Mouse (Mus musculus): ENCODE results near the gene Macrod2. TPM values are rescaled to one million over a fixed set of nuclear protein-coding genes. Genes with fewer than 3 reads are reported as not detected.

The Macrod2 gene
- total RNA-seq, 2 experiments from 2014 or later, result 53.5 to 56.4 TPM

DNA sequence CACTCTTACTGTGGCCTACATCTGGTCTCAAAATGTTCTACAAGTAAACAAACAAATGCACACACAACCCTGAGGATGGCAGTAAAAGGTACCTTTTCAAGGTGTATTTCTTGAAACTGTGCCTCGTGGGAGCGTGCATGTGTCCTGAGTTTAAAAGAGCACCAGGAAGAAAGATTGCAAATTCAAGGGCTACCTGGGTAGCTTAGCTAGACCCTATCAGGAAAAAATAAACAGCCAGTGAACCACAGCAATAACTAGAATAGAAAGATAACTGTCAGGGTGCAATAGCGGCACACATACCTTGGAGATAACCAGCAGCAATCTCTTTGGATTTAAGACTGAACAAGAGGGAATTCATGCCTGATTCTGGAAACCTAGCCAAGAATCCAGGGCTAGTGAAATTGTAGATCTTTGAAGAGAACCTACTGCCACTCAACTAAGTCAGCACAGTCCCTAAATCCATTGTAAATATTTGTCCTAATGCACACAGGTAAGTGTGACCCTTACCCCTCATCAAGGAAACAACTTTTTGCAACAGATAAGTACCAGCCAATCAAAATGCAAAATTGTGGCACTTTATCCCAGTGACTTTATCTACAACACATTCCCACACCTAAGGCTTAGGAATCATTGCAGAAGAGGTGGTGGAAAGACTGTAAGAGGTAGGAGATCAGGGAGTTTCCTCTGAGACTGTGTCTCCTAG, 590.7 kb downstream of the Macrod2 start:
- intact Hi-C loops (cut with DNase I), result no loop called here
- DNase-seq (ENCODE audit: extremely low spot score in 1 of 2, low spot score in 2 of 2), result no peak

DNA sequence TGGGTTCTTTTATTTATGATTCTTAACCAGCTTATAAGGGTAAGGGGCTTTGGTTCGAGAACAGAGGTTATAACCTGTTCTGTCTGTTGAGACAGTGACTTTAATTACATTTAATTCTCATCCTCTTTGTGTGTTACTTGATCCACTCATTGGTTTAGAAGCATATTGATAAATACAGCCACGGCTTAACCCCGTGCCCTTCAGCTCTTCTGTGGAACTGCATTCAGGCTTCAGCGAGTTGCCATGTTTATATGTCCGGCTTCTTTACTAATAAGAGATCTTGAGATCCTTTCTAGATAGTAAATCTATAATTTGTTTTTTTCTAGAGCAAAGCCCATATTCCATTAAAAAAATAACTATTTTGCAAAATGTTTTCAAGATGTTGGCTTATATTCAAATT, 608.7 kb downstream of the Macrod2 start:
- no peak for TF ChIP-seq CTCF (IDR thresholded peaks at IDR 0.05)
- DNase-seq (ENCODE audit: extremely low spot score in 1 of 2, low spot score in 2 of 2), result no peak
- no peak overlapping the region for H3K4me3 ChIP-seq
- H3K27ac ChIP-seq, result no peak overlapping the region
- intact Hi-C loops (cut with DNase I), result no loop called here

More for the DNA sequence above, 590.7 kb downstream of the Macrod2 start:
- Histone ChIP-seq H3K4me3 (no peak overlapping the region), H3K27ac (no peak overlapping the region)
- no peak for TF ChIP-seq CTCF (IDR thresholded peaks at IDR 0.05)

DNA sequence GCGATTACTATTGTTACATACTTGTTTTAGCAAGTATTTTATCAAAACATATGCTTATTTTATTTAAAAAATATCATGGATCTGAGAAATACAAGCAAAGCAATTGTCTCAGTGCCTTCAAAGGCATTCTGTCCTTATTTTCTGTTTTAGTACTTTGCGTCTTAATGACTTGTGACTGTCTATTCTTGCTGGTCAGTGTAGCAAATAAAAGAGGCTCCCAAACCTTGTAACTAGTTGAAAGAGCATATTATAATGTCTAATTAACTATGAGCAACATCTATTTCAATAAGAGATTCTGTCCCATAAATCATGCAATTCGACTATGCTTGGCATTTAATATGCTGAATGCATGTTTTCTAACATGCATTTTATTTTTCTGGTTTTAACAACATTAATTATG, 609.2 kb downstream of the Macrod2 start:
- intact Hi-C loops (cut with DNase I), result no loop called here
- Histone ChIP-seq H3K4me3 (no peak overlapping the region), H3K27ac (no peak overlapping the region)
- TF ChIP-seq CTCF (IDR thresholded peaks at IDR 0.05), result no peak
- no peak for DNase-seq (ENCODE audit: extremely low spot score in 1 of 2, low spot score in 2 of 2)

DNA sequence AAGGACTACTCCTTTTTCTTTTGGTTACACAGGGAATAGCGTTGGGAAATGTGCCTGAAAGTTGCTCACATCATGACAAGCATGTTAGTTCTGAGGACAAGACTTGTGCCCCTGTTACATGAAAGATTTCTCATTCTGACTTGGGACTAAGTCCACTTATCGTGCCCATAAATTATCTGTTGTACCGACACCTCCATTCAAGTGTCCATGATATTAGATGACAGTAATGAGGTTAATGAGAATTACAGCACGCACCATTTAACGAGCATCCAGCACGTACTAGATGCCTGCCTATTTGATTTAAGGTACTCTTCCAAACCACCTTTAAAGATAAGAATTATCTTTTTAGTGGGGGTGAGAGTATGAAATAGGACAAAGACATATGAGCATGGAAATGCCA, 610.5 kb downstream of the Macrod2 start:
- no peak for DNase-seq (ENCODE audit: extremely low spot score in 1 of 2, low spot score in 2 of 2)
- TF ChIP-seq CTCF (IDR thresholded peaks at IDR 0.05), result no peak
- H3K4me3 ChIP-seq, result no peak overlapping the region
- intact Hi-C loops (cut with DNase I), result no loop called here
- H3K27ac ChIP-seq, result no peak overlapping the region

DNA sequence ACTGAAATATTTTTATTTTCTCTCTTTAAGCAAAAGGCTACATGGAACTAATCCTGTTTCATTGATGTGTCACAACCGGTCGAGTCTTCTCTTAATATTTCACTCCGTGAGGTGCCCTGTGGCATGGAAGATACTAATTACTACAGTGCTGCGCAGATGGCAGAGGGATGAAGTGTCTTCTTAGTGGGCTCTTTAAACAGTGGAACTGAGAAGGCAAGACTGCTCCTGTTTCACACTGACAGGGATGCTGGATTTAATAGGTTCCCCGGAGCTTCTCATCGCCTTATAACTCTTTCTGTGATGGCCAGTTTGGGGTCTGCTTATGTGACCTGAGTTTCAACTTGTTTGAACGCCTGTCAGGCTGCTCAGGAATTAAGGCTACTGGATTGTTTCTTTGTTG, 612.6 kb downstream of the Macrod2 start:
- no peak overlapping the region for H3K27ac ChIP-seq
- intact Hi-C loops (cut with DNase I), result loop anchor here (2.0 kb wide), 2 partner anchors 117 to 337 kb away; partner anchors contain the start of gene Flrt3
- peak in 1 of 2 experiments; percentile 13 for DNase-seq (ENCODE audit: extremely low spot score in 1 of 2, low spot score in 2 of 2)
- TF ChIP-seq CTCF (IDR thresholded peaks at IDR 0.05), result no peak
- H3K4me3 ChIP-seq, result no peak overlapping the region

DNA sequence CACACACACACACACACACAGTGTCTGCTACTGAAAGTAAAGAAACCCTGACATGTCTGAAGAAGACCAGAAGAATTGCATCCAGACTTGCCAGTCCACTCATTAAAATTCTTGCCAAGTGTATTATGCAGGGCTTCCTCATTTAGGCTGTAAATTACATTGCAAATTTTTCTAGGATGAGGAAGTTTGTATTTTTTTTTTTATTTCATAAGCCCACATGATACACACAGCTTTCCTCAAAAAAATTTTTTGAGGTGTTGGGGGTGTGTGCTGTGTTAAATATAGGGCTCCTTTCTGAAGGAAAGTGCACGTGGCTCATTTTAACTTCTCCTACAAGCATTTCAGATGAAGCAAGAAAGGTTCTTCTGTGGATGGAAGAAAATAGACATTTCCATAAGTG, 613.3 kb downstream of the Macrod2 start:
- Histone ChIP-seq H3K4me3 (no peak overlapping the region), H3K27ac (0 out of 2 replicates have a peak overlapping the region, but pooled peaks have one; percentile 15)
- no peak for TF ChIP-seq CTCF (IDR thresholded peaks at IDR 0.05)
- intact Hi-C loops (cut with DNase I), result loop anchor here (2.0 kb wide), 2 partner anchors 118 to 338 kb away; partner anchors contain the start of gene Flrt3
- DNase-seq (ENCODE audit: extremely low spot score in 1 of 2, low spot score in 2 of 2), result no peak

DNA sequence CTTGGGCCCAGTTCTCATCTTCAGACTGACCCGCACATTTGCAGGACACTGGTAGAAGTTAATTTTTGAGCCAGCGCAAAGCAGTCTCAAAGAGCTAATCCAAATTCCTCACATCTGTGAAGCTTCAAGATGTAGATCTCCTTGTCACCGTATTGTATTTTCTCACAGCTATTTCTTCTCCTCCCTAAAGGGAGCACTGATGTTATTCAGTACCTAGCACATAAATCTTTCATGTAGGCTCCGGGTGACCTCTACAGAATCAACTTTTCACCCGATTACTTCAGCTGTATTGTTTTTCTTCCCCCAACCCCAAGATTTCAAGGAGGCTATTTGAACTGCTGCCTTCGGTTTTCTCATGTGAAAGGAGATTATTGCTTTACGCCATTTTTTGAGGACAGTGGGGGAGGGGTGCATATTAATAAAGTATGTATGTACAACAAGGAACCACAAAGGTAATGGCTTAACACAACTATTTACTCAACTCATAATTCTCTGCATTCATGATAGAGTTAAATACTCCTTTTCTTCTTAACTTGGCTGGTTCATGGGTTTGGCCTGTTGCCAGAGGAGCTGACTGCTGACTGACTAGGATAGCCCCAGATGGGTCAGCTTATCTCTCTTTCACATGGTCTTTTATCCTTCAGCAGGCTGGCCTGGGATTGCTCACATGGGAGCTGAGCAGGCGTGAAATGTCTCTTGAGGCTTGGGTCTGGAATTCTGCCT, 618.5 kb downstream of the Macrod2 start:
- intact Hi-C loops (cut with DNase I), result no loop called here
- Histone ChIP-seq H3K27ac (no peak overlapping the region), H3K4me3 (no peak overlapping the region)
- DNase-seq (ENCODE audit: extremely low spot score in 1 of 2, low spot score in 2 of 2), result no peak
- TF ChIP-seq CTCF (IDR thresholded peaks at IDR 0.05), result no peak

DNA sequence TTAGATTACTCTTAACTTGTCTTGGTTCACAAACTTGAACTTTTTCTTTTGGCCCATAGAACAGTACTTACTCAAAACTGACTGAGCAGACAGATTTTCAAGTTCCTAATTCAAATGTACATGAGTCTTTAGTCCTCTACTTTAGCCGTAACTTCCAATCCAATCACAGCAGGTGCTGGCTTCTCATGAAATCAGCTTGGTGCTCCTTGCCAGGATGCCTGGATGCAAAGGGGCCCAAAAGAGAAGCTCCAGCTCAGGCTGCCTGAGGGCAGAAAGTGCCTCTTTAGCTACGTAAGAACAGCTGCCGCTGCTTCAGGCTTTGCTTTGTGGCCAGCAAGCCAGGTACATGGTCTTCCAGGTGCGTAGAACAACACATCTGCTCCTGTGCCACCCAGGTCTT, 627.9 kb downstream of the Macrod2 start:
- intact Hi-C loops (cut with DNase I), result no loop called here
- DNase-seq (ENCODE audit: extremely low spot score in 1 of 2, low spot score in 2 of 2), result no peak
- Histone ChIP-seq H3K4me3 (no peak overlapping the region), H3K27ac (no peak overlapping the region)
- TF ChIP-seq CTCF (IDR thresholded peaks at IDR 0.05), result no peak

DNA sequence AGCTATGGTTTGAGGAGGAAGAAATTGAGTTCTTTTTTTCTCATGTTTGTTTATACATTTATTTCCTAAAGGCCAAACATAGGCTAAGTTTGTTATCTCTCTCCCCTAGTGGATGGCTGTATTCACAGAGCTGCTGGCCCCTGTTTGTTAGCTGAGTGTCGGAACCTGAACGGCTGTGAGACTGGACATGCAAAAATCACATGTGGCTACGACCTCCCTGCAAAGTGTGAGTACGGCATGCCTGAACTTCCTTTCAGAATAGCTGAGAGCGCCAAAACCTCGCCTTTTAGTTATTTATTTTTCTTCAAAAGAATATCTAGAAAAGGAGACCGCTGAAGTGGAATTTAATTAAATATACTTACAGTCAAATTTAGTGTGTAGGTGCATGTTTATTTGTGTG, 628.8 kb downstream of the Macrod2 start:
- Histone ChIP-seq H3K27ac (no peak overlapping the region), H3K4me3 (no peak overlapping the region)
- TF ChIP-seq CTCF (IDR thresholded peaks at IDR 0.05), result no peak
- DNase-seq (ENCODE audit: extremely low spot score in 1 of 2, low spot score in 2 of 2), result no peak
- intact Hi-C loops (cut with DNase I), result no loop called here

DNA sequence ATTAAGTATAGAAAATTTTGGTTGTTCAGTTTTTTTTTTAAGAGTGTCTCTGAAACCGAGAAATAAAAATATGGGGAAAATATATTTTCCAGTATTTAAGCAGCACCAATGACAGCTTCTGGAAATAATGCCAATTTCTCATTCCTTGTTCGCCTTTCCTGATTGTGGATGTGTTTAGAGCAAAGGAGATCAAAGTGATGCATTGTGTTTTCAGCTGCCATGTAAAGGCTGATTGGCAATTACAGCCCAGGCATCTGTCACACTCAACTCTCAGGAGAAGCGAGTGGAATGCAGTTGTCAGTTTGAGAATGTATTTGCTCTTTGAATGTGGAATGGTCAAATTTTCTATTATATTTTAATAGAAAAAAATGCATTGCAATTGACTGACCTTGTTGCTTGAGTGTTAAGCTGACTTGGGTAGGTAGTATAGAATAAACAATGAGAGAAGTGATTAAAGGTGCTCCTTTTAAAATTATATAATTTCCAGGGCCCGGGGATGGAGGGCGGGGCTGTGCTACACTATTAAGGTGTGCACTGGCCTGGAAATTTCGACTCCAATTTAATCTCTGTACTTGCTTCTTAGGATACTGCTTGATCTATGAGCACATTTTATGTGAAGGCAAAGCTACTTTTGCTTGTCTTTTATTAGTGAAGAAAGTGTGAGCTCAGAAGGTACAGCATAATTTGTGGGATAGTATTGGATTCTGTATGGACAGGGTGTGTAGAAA, 629.4 kb downstream of the Macrod2 start:
- Histone ChIP-seq H3K4me3 (no peak overlapping the region), H3K27ac (no peak overlapping the region)
- intact Hi-C loops (cut with DNase I), result no loop called here
- no peak for TF ChIP-seq CTCF (IDR thresholded peaks at IDR 0.05)
- DNase-seq (ENCODE audit: extremely low spot score in 1 of 2, low spot score in 2 of 2), result no peak

DNA sequence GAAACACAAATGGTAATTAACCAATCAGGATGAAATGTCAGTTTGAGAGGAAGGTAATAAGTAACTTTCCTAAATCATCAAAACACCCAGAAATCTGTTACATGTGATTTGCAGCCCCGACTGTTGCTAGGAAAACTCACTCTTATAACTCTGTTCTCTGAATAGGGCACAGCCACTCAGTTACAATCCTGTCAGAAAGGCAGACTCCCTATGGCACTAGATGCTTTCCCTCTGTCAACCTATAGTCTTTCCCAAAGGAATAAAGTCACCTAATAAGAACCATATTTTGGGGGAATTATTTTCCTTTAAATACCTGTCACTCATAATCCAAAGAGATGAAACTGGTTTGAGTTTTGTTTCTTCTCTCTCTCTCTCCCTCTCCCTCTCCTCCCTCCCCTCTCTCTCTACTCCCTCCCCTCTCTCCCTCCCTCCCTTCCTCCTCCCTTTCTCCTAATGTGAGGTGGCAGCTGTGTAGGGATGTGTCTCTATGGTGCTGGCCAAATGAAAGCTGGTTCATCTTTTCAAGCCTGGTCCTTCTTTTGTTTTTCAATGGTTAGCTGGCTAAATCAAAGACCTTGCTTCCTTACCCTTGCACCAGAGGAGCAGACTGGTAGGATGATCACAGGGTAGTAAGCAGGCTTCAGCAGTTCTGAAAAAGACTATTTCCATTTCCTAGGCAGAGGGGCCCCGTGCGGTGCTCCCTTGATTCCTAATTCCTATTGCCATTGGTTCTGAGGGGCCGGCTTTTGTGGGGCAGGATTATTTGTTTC, 661.8 kb downstream of the Macrod2 start:
- TF ChIP-seq CTCF (IDR thresholded peaks at IDR 0.05), result no peak
- Histone ChIP-seq H3K27ac (no peak overlapping the region), H3K4me3 (no peak overlapping the region)
- no peak for DNase-seq (ENCODE audit: extremely low spot score in 1 of 2, low spot score in 2 of 2)
- intact Hi-C loops (cut with DNase I), result no loop called here

All from left cerebral cortex, adult 2 months (tissue).